Mouse (Mus musculus): ENCODE data around the gene Iba57.

Iba57 gene

DNA sequence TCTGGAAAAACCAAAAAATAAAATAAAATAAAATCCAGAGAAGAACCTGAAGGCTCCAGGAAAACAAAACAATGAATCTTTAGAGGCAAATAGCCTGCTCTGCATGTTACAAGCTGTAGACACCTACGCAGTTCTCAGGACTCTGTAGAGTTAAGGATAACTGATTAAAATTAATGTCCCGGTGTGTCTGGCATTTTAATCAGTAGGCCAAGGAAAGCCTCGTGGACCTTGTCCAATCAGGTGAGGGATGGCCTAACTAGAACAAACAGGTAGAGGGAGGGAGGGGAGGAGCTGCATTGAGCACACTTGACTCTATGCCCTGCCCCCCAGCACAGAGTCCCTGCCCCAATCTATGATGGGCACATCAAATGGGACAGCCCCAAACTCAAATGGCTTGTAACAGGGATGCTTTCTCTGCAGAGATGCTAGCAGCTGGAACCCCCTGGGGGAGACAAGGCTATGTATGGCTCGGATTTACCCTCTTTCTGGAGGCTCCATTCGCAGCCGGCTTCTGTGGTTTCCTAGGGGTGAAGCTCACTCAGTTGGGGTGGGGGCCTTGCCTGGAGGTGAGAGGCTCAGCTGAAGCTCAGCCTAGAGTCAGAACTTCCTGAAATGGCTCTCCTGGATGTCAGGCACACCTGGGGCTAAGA is 10.8 kb upstream of the Iba57 start:
- no peak for DNase-seq (ENCODE audit: extremely low spot score, low spot score)

- no peak for DNase-seq (ENCODE audit: extremely low spot score, low spot score)
Measured at GRCm38 (mm10) chr11:59170549-59170948, 7.0 kb upstream of the Iba57 start.

GRCm38 (mm10) chr11:59169807-59170206 is 6.3 kb upstream of the Iba57 start:
- DNase-seq (ENCODE audit: extremely low spot score, low spot score), result no peak

GRCm38 (mm10) chr11:59165616-59166241 is 2.2 kb upstream of the Iba57 start:
- DNase-seq (ENCODE audit: extremely low spot score, low spot score), result no peak

DNA sequence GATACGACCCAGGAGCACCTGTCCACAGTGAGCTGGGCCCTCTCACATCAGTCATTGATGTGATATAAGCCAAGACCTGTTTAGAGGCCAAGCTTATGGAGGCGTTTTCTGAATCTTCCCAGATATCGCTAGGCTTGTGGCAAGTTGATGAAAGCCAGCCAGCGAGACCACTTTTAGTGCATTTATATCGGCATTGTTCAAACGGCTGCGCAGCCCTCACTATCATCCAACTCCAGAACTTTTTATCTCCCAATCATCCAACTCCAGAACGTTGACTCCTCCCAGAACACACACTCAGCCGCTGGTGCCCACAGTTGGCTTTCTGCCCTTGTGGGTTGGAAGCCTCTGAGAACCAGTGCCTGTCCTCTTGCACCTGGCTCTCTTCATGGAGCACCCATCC is 845 bp upstream of the Iba57 start:
- DNase-seq (ENCODE audit: extremely low spot score, low spot score), result no peak

DNA sequence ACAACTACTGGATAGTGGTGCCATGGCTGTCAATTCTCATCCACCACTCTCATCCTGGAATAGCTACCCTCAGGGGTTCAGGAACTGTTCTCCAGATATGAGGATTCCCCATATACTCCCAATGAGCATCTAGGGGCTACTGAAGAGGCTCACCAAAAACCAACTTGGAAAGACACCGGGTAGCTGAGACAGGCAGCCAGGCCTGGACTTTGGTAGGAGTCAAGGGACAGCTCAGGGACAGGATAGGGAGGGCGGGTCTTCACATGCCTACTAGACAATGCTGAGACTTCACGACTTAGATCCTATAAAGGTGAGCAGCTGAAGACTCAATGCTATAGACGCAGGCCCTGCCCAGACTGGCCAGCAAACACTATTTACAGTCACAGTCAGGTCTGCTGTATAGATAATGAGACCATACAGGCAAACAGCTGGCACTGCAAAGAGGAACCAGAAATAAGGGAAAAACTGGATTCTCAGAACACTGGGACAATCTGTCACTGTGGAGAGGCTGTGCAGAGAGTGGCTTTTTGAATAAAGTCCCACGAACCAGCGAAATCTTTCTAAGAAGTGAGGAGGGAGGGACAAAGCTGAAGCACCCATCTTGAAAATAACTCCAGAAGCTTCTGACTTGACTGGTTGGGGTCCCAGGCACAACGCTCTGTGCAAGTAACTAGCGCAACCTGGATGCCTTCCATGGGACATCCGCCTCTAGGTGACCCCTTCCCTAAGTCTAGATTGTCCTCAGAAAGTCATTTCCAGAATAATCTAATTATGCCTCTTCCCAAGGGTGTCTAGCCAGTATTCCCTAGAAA is 890 bp downstream of the Iba57 start:
- DNase-seq (ENCODE audit: extremely low spot score, low spot score), result no peak

- no peak for DNase-seq (ENCODE audit: extremely low spot score, low spot score)
Measured at GRCm38 (mm10) chr11:59161398-59161797, 2.1 kb downstream of the Iba57 start.

DNA sequence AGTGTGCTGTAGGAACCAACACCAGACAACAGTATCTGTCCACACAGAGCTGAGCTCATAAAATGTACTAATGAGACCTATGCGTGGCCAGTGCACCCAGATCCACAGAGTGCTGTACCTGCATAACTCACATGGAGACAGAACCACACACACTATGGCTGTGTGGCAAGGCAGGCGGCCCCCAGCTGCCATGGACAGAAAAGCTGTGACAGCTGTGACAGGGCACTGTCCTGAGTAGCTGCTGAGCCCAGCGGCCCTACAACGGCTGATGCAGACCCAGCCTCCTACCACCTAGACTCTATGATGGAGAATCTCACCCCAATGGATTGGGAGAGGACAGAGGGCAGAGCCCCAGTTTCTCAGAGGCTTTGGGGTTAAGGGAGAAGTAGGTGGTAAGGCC is 4.0 kb downstream of the Iba57 start:
- DNase-seq (ENCODE audit: extremely low spot score, low spot score), result no peak

DNA sequence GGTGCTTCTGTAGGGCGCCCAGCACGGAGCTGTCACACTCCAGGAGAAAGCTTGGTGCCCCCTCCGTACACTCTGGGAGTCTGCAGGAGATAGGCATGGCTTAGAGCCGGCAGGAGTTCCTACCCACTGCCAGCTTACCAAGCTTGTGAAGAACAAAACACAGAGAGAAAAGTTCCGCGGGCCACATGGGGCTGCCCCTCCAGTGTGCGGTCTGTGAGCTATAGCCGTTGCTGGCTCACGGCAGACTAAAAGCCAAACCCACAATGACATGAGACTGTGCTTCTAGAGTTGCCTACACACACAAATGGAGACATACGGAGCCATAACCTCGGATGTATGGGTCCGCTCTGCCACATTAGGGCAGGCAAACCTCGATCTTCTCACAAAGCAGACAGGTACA is 4.4 kb downstream of the Iba57 start:
- DNase-seq (ENCODE audit: extremely low spot score, low spot score), result no peak

GRCm38 (mm10) chr11:59155900-59156299 is 7.6 kb downstream of the Iba57 start:
- no peak for DNase-seq (ENCODE audit: extremely low spot score, low spot score)

GRCm38 (mm10) chr11:59154220-59154619 is 9.3 kb downstream of the Iba57 start:
- DNase-seq (ENCODE audit: extremely low spot score, low spot score), result no peak

DNA sequence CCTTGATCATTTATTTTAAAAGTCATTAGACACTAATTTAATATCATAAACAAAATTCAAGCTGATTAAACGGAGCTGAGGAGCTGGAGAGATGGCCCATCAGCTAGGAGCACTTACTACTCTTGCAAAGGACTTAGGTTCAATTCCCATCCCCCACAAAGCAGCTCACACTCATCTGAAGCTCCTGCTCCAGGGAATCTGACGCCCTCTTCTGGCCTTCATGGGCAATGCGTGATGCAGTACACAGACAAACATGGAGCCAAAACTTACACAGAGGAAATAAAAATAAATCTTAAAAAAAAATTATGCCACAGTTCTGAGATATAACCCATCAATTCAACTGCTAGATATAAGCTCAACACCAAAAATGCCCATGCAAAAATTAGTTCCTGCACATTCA is 11.8 kb downstream of the Iba57 start:
- DNase-seq (ENCODE audit: extremely low spot score, low spot score), result no peak

DNA sequence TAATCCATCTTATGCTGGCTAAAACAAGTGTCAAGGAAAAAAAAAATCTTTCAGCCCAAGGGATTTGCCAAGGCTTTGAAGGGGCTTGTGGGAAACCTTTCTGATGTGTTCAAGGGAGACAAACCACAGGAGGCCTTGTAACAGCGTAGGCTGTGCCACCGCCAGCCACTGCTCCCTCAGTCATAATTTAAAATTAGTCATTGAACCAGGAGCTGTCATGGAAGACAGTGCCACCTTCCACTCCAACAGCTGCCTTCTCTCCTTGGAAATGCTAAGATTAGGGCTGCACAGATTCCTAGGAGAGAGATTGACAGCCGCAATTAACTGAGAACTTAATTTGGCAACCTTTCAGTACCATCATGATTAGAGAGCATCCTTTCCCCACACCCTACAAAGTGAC is 14.2 kb downstream of the Iba57 start:
- no peak for DNase-seq (ENCODE audit: extremely low spot score, low spot score)

DNA sequence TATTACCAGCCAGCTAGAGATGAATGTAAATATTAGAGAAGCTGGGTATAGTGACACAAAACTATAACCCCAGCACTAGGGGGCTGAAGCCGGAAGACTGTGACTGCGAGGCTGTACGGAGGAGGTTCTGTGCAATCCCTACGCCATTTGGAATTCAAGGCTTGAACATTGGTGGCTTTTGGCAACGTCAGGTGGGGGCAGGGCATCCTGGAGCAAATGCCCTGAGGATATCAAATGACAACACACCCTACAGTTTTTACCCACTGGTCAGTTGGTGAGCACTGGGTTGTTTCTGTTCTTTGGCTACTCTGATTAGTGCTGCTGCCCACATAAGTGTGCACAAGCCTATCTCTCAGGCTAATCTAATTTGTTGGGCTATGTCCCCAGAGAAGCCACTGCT is 20.6 kb downstream of the Iba57 start:
- no peak for DNase-seq (ENCODE audit: extremely low spot score, low spot score)

DNA sequence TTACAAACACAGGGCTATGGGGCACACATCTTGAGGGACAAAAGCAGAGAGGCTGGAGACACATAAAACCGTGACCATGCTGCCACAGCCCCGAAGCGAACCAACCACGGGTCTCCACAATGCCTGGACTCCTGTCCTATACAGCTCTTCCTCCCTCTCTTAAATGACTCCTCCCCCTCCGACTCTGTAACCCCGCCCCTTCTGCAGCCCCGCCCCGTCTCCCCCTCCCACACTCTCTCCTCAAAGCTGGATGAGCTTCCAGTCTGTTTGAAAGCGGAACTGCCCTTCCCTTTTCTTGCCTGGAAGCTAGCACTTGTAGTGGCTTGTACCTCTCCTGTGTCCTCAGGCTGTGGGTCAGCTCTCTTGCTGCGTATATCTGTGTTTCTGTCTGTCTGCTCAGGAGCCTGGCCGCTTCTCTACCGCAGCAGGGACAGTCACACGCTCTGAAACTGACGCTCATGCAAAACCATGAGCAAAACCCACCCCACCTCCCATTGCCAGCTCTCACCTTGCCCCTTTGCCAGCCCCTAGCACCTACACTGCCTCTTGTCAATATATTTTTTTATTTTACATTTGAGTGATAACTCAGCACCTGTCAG is 21.7 kb downstream of the Iba57 start:
- DNase-seq (ENCODE audit: extremely low spot score, low spot score), result peak; percentile 35

GRCm38 (mm10) chr11:59138537-59139486 is 24.7 kb downstream of the Iba57 start:
- DNase-seq (ENCODE audit: extremely low spot score, low spot score), result no peak

- no peak for DNase-seq (ENCODE audit: extremely low spot score, low spot score)
Measured at GRCm38 (mm10) chr11:59136994-59137706, 26.4 kb downstream of the Iba57 start.

DNA sequence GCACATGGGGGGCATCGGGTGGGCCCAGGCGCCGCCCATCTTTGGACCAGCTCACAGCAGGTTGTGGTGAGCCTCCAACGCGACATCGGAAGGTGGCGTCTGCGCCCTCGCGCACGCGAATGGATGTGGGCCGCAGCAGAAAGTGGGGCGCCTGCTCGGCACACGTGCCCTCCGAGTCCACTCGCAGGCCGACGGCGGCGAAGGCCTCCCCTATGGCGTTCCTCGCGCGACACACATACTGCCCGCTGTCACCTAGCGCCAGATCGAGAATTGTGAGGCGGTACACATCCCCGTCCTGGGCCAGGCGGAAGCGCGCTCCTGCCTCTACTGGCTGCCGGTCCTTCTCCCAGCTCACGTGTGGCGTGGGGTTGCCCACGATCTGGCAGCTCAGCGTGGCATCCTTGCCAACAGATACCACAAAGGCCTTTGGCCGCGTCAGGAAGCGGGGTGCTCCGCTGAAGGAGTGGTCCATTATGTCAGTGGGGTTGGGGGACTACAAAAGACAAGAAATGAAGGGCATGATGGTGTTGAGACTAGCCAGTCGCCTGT is 27.6 kb downstream of the Iba57 start, which contains the start of gene Obscn:
Gene Obscn (minus strand): TSS at position 499 of the 549 bp plus-strand sequence.
- DNase-seq (ENCODE audit: extremely low spot score, low spot score), result no peak

DNA sequence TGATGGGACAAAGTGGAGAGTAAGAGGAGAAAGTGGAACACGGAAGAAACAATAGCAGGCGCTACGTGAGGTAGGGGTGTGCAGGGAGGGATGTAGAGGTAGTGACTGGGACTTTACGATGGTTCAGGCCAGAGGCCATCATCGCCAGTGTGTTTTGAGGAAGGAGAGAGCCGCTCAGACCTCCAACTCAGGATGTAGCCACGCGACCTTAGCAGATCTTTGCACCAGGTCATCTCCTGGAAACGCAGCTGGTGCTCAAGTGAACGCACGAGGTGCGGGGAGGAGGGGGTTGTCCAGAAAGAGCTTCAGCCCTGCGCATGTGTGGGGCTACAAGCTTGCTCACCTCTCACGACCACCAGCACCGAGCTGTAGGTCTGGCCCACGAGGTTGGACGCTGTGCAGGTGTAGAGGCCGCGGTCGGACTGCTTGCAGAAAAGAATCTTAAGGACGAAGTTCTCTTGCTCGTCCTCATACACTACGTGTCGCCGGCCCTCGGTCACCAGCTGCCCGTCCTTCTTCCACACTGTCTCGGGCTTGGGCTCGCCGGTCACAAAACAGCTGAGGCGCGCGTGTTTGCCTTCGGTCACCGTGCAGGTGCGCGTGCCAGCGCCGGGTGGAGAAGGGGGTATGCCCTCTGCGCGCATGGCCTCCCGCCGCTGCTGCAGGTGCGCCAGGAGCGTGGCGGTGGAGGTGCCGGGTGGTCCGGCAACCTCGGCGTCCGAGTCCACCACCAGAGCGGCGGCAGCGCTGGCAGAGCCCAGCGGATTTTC is 28.3 kb downstream of the Iba57 start:
- peak; percentile 19 for DNase-seq (ENCODE audit: extremely low spot score, low spot score)
